Comparison of ENCODE assay signal across 14 mouse cellular contexts in genomic region chr15:11744903-11745302, GRCm38 (mm10).
DNase-seq lines count a peak whose midpoint lies in the region; ATAC-seq and TF ChIP-seq lines count a peak whose summit lies in the region.
"Had no signal": no experiment of that assay in that cellular context is flagged by ENCODE, and none has a peak within 500 bp of the region (broad histone marks: within the 10 kb centered on the region; RNA-seq: fewer than 3 reads in every experiment).

No protein-coding gene starts in this region.

- no peak overlapping the region for H3K9ac ChIP-seq in kidney, embryonic 16.5 days (replicated peaks; ENCODE audit: low read length)
- no peak overlapping the region for H3K9ac ChIP-seq in embryonic facial prominence, embryonic 14.5 days (ENCODE audit: low read depth, low read length)
- H3K9ac ChIP-seq in lung, postnatal 0 days (replicated peaks; ENCODE audit: low read depth): no peak overlapping the region
- H3K9ac ChIP-seq: embryonic facial prominence, embryonic 12.5 days had no signal

- no peaks in the 10 kb centered on the region for H3K36me3 ChIP-seq in kidney, embryonic 16.5 days (ENCODE audit: insufficient read depth, low read length)
- no peaks in the 10 kb centered on the region for H3K36me3 ChIP-seq in embryonic facial prominence, embryonic 14.5 days (ENCODE audit: control insufficient read depth, insufficient read depth, low read length)
- no peaks in the 10 kb centered on the region for H3K36me3 ChIP-seq in heart, embryonic 10.5 days
- H3K36me3 ChIP-seq in lung, postnatal 0 days (ENCODE audit: insufficient read depth, low read length): no peaks in the 10 kb centered on the region
- H3K36me3 ChIP-seq: embryonic facial prominence, embryonic 12.5 days had no signal

- no peaks in the 10 kb centered on the region for H3K27me3 ChIP-seq in kidney, embryonic 16.5 days (ENCODE audit: insufficient read depth, low read length)
- no peaks in the 10 kb centered on the region for H3K27me3 ChIP-seq in embryonic facial prominence, embryonic 14.5 days (replicated peaks; ENCODE audit: control insufficient read depth, insufficient read depth, low read length)
- H3K27me3 ChIP-seq in heart, embryonic 10.5 days (ENCODE audit: insufficient read depth, poor library complexity, severe bottlenecking): no peaks in the 10 kb centered on the region
- H3K27me3 ChIP-seq in lung, postnatal 0 days (replicated peaks; ENCODE audit: insufficient read depth, low read length): no peaks in the 10 kb centered on the region
- H3K27me3 ChIP-seq: megakaryocyte, embryonic 14.5 days had no signal

- 0 out of 2 replicates have a peak, but pooled peaks have one; percentile 39 for ATAC-seq in kidney, embryonic 16.5 days (ENCODE audit: low FRiP score, low TSS enrichment)
- ATAC-seq in embryonic facial prominence, embryonic 14.5 days (ENCODE audit: low read depth): peak; percentile 50; the same call in 1 of the 2 replicates
- peak; percentile 58 for ATAC-seq in lung, postnatal 0 days
- ATAC-seq: forebrain, embryonic 16.5 days had no signal

- no peak overlapping the region for H3K4me3 ChIP-seq in kidney, embryonic 16.5 days (ENCODE audit: low read length)
- H3K4me3 ChIP-seq in embryonic facial prominence, embryonic 14.5 days (ENCODE audit: low read depth, low read length): no peak overlapping the region
- H3K4me3 ChIP-seq in heart, embryonic 10.5 days: no peak overlapping the region
- no peak overlapping the region for H3K4me3 ChIP-seq in lung, postnatal 0 days (ENCODE audit: low read depth, low read length)
- H3K4me3 ChIP-seq: embryonic facial prominence, embryonic 12.5 days; megakaryocyte, embryonic 14.5 days had no signal

- no peak for TF ChIP-seq CTCF in lung, postnatal 0 days (IDR thresholded peaks at IDR 0.05)

- DNase-seq in kidney, adult 8-10 months: no peak
- peak; percentile 65 for DNase-seq in embryonic facial prominence, embryonic 14.5 days (ENCODE audit: low spot score)
- no peak for DNase-seq in heart, embryonic 10.5 days (ENCODE audit: low spot score)
- DNase-seq in lung, postnatal 0 days (ENCODE audit: low spot score): peak; percentile 88
- DNase-seq in right cerebral cortex, adult 2 months (ENCODE audit: low spot score in 2 of 2): no peak
- no peak for DNase-seq in adrenal gland, adult 8-10 months
- no peak for DNase-seq in Muller cell, postnatal 12 days (ENCODE audit: inconsistent ontology term)
- DNase-seq: cerebellum, adult 11-12 months; kidney, postnatal 10 days; thymus, adult 2 months had no signal

- WGBS in kidney, embryonic 16.5 days: 52% methylated on average over 5 of the region's 5 CpGs
- whole genome bisulfite sequencing in embryonic facial prominence, embryonic 14.5 days: 25% methylated on average over 5 of the region's 5 CpGs
- WGBS in heart, embryonic 10.5 days: 9% methylated on average over 5 of the region's 5 CpGs
- WGBS in lung, postnatal 0 days: 27% methylated on average over 5 of the region's 5 CpGs

- H3K4me2 ChIP-seq in kidney, embryonic 16.5 days (replicated peaks; ENCODE audit: low read depth, low read length): no peak overlapping the region
- H3K4me2 ChIP-seq in embryonic facial prominence, embryonic 14.5 days (ENCODE audit: low read depth, low read length): no peak overlapping the region
- no peak overlapping the region for H3K4me2 ChIP-seq in lung, postnatal 0 days (replicated peaks; ENCODE audit: low read depth, low read length)
- H3K4me2 ChIP-seq: embryonic facial prominence, embryonic 12.5 days had no signal

- no peaks in the 10 kb centered on the region for H3K9me3 ChIP-seq in kidney, embryonic 16.5 days (ENCODE audit: low read length)
- H3K9me3 ChIP-seq in embryonic facial prominence, embryonic 14.5 days (ENCODE audit: control insufficient read depth, low read length): no peaks in the 10 kb centered on the region
- H3K9me3 ChIP-seq in heart, embryonic 10.5 days: no peaks in the 10 kb centered on the region
- no peaks in the 10 kb centered on the region for H3K9me3 ChIP-seq in lung, postnatal 0 days (ENCODE audit: low read length)
- H3K9me3 ChIP-seq: embryonic facial prominence, embryonic 12.5 days; megakaryocyte, embryonic 14.5 days had no signal

- H3K27ac ChIP-seq in kidney, embryonic 16.5 days (ENCODE audit: low read length): 0 out of 2 replicates have a peak overlapping the region, but pooled peaks have one; percentile 16
- peak overlapping the region; percentile 63; the same call in 1 of the 2 replicates for H3K27ac ChIP-seq in embryonic facial prominence, embryonic 14.5 days (replicated peaks; ENCODE audit: low read depth, low read length)
- peak overlapping the region; percentile 75 for H3K27ac ChIP-seq in heart, embryonic 10.5 days
- H3K27ac ChIP-seq in lung, postnatal 0 days (ENCODE audit: low read length): peak overlapping the region; percentile 75
- H3K27ac ChIP-seq: embryonic facial prominence, embryonic 12.5 days had no signal

- TF ChIP-seq EP300 in lung, postnatal 0 days (IDR thresholded peaks at IDR 0.05): peak; percentile 60; the same call in 1 of the 2 replicates

- H3K4me1 ChIP-seq in kidney, embryonic 16.5 days (ENCODE audit: insufficient read depth, low read length): peaks cover 11% of the 10 kb centered on the region
- H3K4me1 ChIP-seq in embryonic facial prominence, embryonic 14.5 days (ENCODE audit: control insufficient read depth, insufficient read depth, low read length): peaks cover 17% of the 10 kb centered on the region; the same call in 1 of the 2 replicates
- H3K4me1 ChIP-seq in heart, embryonic 10.5 days: peaks cover 30% of the 10 kb centered on the region
- H3K4me1 ChIP-seq in lung, postnatal 0 days (ENCODE audit: insufficient read depth, low read depth, low read length): no peaks in the 10 kb centered on the region; the same call in 1 of the 2 replicates
- H3K4me1 ChIP-seq: megakaryocyte, embryonic 14.5 days had no signal

Comparison
In these comparisons a context has a peak if more than half of its experiments do, and no peak if none do; other contexts are left out.
1. H3K27ac ChIP-seq: peak in every context shown above with its lines; median percentile 75 in heart, embryonic 10.5 days; 75 in lung, postnatal 0 days; 63 in embryonic facial prominence, embryonic 14.5 days; 16 in kidney, embryonic 16.5 days.
2. DNase-seq: peak in embryonic facial prominence, embryonic 14.5 days (single experiment) and lung, postnatal 0 days (single experiment); none in kidney, adult 8-10 months (0 of 2), heart, embryonic 10.5 days (single experiment), right cerebral cortex, adult 2 months (0 of 2), adrenal gland, adult 8-10 months (single experiment) and Muller cell, postnatal 12 days (single experiment).
3. Peak in every context shown above with its lines, with median percentiles within 50 percentile points of each other: ATAC-seq.